Mouse (Mus musculus): ENCODE measurements around the gene Pnpla2. TPM values are rescaled to one million over a fixed set of nuclear protein-coding genes. Genes with fewer than 3 reads are reported as not detected.
A peak's percentile ranks its signal among the peaks of the same experiment; 100 is the strongest.

The Pnpla2 gene
- polyA plus RNA-seq, 1 experiment, result not detected

DNA sequence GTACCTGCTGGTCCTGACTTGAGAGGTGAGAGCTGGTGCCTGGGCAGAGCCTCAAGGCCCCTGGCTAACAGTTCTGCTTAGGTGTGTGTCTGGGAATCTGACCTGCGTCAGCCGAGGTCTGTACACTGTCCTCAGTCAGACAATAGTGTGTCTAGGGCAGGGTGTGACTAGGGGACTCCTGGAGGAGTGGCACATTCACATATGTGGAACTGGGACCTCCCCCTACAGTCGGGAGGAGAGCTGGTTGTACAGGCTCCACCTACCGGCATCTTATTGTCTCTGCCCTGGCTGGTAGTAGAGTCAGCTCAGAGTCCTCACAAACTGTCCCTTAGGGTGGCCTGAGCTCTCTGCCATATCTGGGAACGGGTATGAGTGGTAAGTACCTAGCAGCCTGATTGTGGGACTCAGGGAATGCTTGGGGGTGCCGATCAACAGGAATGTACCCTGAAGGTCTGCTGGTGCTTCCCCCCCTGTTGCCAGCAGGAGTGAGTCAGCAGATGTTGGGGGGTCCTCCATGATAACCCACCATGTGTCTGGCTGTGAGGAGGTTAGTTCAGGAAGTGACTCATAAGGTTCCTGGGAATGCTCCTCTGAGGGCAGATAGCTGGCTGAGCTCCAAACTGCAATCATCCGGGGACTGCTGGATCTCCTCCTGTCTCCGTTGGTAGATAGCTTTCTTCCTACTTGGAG is 13.7 kb downstream of the Pnpla2 start:
- Histone ChIP-seq H3K4me1 (ENCODE audit: control insufficient read depth, insufficient read depth, low read length) (peaks cover 33% of the 10 kb centered on the region), H3K27ac (ENCODE audit: insufficient read depth, low read depth, low read length) (no peak overlapping the region; the same call in 1 of the 2 replicates), H3K4me3 (ENCODE audit: insufficient read depth, low read depth, low read length) (no peak overlapping the region)
- TF ChIP-seq CTCF (IDR thresholded peaks at IDR 0.05; ENCODE audit: insufficient read depth, low read depth, low read length), result no peak
- no peak for TF ChIP-seq POLR2A (IDR thresholded peaks at IDR 0.05; ENCODE audit: insufficient read depth, low read depth, low read length)
- 12% methylated on average over 8 of the region's 8 CpGs for WGBS

DNA sequence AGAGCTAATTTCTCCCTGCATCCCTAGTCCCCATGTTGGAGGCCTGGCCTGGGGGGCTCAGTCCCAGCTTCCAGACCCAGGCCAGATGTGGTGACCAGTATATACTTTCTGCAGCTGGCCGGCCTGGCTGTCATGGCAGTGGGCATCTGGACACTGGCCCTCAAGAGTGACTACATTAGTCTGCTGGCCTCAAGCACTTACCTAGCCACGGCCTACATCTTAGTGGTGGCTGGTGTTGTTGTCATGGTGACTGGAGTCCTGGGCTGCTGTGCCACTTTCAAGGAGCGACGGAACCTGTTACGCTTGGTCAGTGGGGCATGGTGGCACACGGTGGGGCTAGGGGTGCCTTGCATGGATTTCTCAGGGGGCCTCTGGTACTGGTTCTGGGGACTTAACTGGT is 14.4 kb downstream of the Pnpla2 start:
- Histone ChIP-seq H3K27ac (ENCODE audit: insufficient read depth, low read depth, low read length) (no peak overlapping the region), H3K4me1 (ENCODE audit: control insufficient read depth, insufficient read depth, low read length) (peaks cover 35% of the 10 kb centered on the region), H3K4me3 (ENCODE audit: insufficient read depth, low read depth, low read length) (no peak overlapping the region)
- 90% methylated on average over 6 of the region's 6 CpGs for WGBS
- TF ChIP-seq POLR2A (IDR thresholded peaks at IDR 0.05; ENCODE audit: insufficient read depth, low read depth, low read length) (no peak), CTCF (IDR thresholded peaks at IDR 0.05; ENCODE audit: insufficient read depth, low read depth, low read length) (no peak)

DNA sequence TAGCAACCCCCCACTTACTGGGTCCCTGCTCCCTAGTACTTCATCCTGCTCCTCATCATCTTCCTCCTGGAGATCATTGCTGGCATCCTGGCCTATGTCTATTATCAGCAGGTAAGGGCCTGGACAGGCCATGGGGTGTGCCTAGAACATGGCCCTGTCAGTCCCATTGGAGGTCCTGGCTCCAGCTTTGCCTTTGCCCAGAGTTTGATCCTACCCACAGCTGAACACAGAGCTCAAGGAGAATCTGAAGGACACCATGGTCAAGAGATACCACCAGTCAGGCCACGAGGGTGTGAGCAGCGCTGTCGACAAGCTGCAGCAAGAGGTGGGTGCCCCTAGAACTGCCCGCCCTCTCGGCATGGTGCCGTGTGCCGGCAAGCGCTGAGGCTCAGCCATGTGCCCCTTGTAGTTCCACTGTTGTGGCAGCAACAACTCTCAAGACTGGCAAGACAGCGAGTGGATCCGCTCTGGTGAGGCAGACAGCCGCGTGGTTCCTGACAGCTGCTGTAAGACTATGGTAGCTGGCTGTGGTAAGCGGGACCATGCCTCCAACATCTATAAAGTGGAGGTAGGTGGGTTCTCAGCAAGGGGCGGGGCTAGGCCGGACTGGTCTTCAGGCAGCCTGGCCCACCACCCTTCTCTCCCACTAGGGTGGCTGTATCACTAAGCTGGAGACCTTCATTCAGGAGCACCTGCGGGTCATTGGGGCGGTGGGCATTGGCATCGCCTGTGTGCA is 15.1 kb downstream of the Pnpla2 start:
- H3K27ac ChIP-seq (ENCODE audit: insufficient read depth, low read depth, low read length), result no peak overlapping the region
- no peak for TF ChIP-seq POLR2A (IDR thresholded peaks at IDR 0.05; ENCODE audit: insufficient read depth, low read depth, low read length)
- TF ChIP-seq CTCF (IDR thresholded peaks at IDR 0.05; ENCODE audit: insufficient read depth, low read depth, low read length), result no peak
- H3K4me3 ChIP-seq (ENCODE audit: insufficient read depth, low read depth, low read length), result no peak overlapping the region
- H3K4me1 ChIP-seq (ENCODE audit: control insufficient read depth, insufficient read depth, low read length), result peaks cover 35% of the 10 kb centered on the region
- WGBS, result 88% methylated on average over 18 of the region's 18 CpGs

DNA sequence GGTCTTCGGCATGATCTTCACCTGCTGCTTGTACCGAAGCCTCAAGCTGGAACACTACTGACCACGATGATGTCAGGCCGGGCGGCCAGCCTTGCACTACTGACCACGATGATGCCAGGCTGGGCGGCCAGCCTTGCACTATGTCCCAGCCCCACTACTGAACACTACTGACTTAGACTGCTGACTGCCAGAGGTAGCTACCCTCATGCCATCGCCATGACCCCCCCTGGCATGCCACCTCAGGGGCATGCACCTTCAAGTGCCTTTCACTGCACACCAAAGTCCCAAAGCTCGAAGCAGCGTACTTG is 15.6 kb downstream of the Pnpla2 start:
- Histone ChIP-seq H3K4me1 (ENCODE audit: control insufficient read depth, insufficient read depth, low read length) (peaks cover 37% of the 10 kb centered on the region), H3K27ac (ENCODE audit: insufficient read depth, low read depth, low read length) (no peak overlapping the region), H3K4me3 (ENCODE audit: insufficient read depth, low read depth, low read length) (no peak overlapping the region)
- TF ChIP-seq POLR2A (IDR thresholded peaks at IDR 0.05; ENCODE audit: insufficient read depth, low read depth, low read length), result no peak
- no peak for TF ChIP-seq CTCF (IDR thresholded peaks at IDR 0.05; ENCODE audit: insufficient read depth, low read depth, low read length)
- 97% methylated on average over 10 of the region's 10 CpGs for WGBS

GRCm38 (mm10) chr7:141471236-141471635 is 16.2 kb downstream of the Pnpla2 start:
- no peak overlapping the region for H3K4me3 ChIP-seq (ENCODE audit: insufficient read depth, low read depth, low read length)
- TF ChIP-seq POLR2A (IDR thresholded peaks at IDR 0.05; ENCODE audit: insufficient read depth, low read depth, low read length) (no peak), CTCF (IDR thresholded peaks at IDR 0.05; ENCODE audit: insufficient read depth, low read depth, low read length) (no peak)
- peaks cover 42% of the 10 kb centered on the region for H3K4me1 ChIP-seq (ENCODE audit: control insufficient read depth, insufficient read depth, low read length)
- no peak overlapping the region for H3K27ac ChIP-seq (ENCODE audit: insufficient read depth, low read depth, low read length)
- 74% methylated on average over 1 of the region's 1 CpGs for WGBS

GRCm38 (mm10) chr7:141472226-141472625 is 17.2 kb downstream of the Pnpla2 start:
- Histone ChIP-seq H3K4me3 (ENCODE audit: insufficient read depth, low read depth, low read length) (no peak overlapping the region), H3K4me1 (ENCODE audit: control insufficient read depth, insufficient read depth, low read length) (peaks cover 44% of the 10 kb centered on the region), H3K27ac (ENCODE audit: insufficient read depth, low read depth, low read length) (no peak overlapping the region)
- WGBS, result 80% methylated on average over 6 of the region's 6 CpGs
- TF ChIP-seq CTCF (IDR thresholded peaks at IDR 0.05; ENCODE audit: insufficient read depth, low read depth, low read length) (no peak), POLR2A (IDR thresholded peaks at IDR 0.05; ENCODE audit: insufficient read depth, low read depth, low read length) (no peak)

DNA sequence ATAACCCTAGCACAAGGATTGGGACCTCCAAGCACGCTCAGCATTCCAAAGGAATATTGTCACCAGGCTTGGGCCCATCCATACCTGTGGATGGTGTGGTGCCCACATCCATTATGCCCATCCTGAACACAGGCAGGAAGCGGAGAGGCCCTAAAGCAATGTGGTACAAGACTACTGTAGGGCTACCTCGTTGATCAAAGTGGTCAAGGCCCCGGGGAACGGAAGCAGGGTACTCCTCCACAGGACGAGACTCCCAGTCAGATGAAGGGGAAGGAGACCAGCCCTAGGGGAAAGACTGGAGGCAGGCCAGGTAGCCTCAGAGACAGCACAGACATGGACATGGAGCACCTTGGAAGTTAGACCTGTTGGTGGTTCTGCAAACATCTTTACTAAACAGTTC is 17.8 kb downstream of the Pnpla2 start:
- no peak overlapping the region for H3K27ac ChIP-seq (ENCODE audit: insufficient read depth, low read depth, low read length)
- peaks cover 39% of the 10 kb centered on the region for H3K4me1 ChIP-seq (ENCODE audit: control insufficient read depth, insufficient read depth, low read length)
- TF ChIP-seq CTCF (IDR thresholded peaks at IDR 0.05; ENCODE audit: insufficient read depth, low read depth, low read length) (no peak), POLR2A (IDR thresholded peaks at IDR 0.05; ENCODE audit: insufficient read depth, low read depth, low read length) (no peak)
- H3K4me3 ChIP-seq (ENCODE audit: insufficient read depth, low read depth, low read length), result no peak overlapping the region
- 85% methylated on average over 6 of the region's 6 CpGs for WGBS

- TF ChIP-seq POLR2A (IDR thresholded peaks at IDR 0.05; ENCODE audit: insufficient read depth, low read depth, low read length) (no peak), CTCF (IDR thresholded peaks at IDR 0.05; ENCODE audit: insufficient read depth, low read depth, low read length) (no peak)
- Histone ChIP-seq H3K4me1 (ENCODE audit: control insufficient read depth, insufficient read depth, low read length) (peaks cover 25% of the 10 kb centered on the region), H3K4me3 (ENCODE audit: insufficient read depth, low read depth, low read length) (peak overlapping the region; percentile 65), H3K27ac (ENCODE audit: insufficient read depth, low read depth, low read length) (no peak overlapping the region)
- WGBS, result 7% methylated on average over 5 of the region's 5 CpGs
Observed at GRCm38 (mm10) chr7:141474160-141474559, 19.2 kb downstream of the Pnpla2 start.

GRCm38 (mm10) chr7:141475011-141475804 is 20.2 kb downstream of the Pnpla2 start, which contains the start of the genes Polr2l and Tspan4:
Polr2l (minus strand) TSS chr7:141475132.
Tspan4 (plus strand) TSS chr7:141475240.
- TF ChIP-seq POLR2A (IDR thresholded peaks at IDR 0.05; ENCODE audit: insufficient read depth, low read depth, low read length) (peak; percentile 77), CTCF (IDR thresholded peaks at IDR 0.05; ENCODE audit: insufficient read depth, low read depth, low read length) (0 out of 2 replicates have a peak, but pooled peaks have one; percentile 8)
- peaks cover 17% of the 10 kb centered on the region for H3K4me1 ChIP-seq (ENCODE audit: control insufficient read depth, insufficient read depth, low read length)
- H3K27ac ChIP-seq (ENCODE audit: insufficient read depth, low read depth, low read length), result 0 out of 2 replicates have a peak within 1 kb of the TSS, but pooled peaks have one; percentile 15
- under 1% methylated on average over 83 of the region's 87 CpGs for WGBS
- peak within 1 kb of the TSS; percentile 65 for H3K4me3 ChIP-seq (ENCODE audit: insufficient read depth, low read depth, low read length)
